Mouse (Mus musculus): ENCODE data around the gene Tsen2. TPM values are rescaled to one million over a fixed set of nuclear protein-coding genes. Genes with fewer than 3 reads are reported as not detected.

Gene Tsen2
- 2.9 and 3.0 TPM in 2 replicates for total RNA-seq (2015)
- 3.4 and 8.7 TPM in 2 replicates for total RNA-seq (2017)

- peak; percentile 96 for ATAC-seq (ENCODE audit: poor library complexity, severe bottlenecking)
Observed at GRCm38 (mm10) chr6:115544442-115544970, at the start of gene Tsen2. Tsen2 (plus strand) TSS chr6:115544664.

DNA sequence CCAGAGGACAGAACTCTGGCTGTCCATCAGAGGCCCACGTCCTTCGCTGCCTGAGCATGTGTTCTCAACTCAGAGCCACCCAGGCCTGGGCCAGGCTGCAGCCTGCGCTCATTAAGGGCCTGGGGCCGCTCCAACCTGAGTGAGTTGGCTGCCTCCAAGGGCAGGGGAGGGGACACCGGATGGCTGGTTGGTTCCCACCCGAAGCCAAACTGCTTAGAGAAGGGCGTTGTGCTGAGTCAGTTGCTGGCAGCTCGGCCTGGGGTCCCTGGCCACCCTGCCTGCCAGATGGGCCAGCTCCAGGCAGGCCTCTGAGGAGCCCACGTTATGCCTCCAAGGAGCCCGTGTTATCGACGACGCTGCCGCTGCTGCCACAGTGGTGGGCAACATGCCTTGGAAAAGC lies 44.9 kb upstream of the Tsen2 start:
- ATAC-seq (ENCODE audit: poor library complexity, severe bottlenecking): no peak

GRCm38 (mm10) chr6:115500234-115500633 lies 44.2 kb upstream of the Tsen2 start:
- no peak for ATAC-seq (ENCODE audit: poor library complexity, severe bottlenecking)

GRCm38 (mm10) chr6:115501131-115501530 lies 43.3 kb upstream of the Tsen2 start:
- no peak for ATAC-seq (ENCODE audit: poor library complexity, severe bottlenecking)

GRCm38 (mm10) chr6:115503038-115503437 lies 41.4 kb upstream of the Tsen2 start:
- ATAC-seq (ENCODE audit: poor library complexity, severe bottlenecking): no peak

- ATAC-seq (ENCODE audit: poor library complexity, severe bottlenecking): no peak
Observed at GRCm38 (mm10) chr6:115503549-115504159, 40.8 kb upstream of the Tsen2 start.

DNA sequence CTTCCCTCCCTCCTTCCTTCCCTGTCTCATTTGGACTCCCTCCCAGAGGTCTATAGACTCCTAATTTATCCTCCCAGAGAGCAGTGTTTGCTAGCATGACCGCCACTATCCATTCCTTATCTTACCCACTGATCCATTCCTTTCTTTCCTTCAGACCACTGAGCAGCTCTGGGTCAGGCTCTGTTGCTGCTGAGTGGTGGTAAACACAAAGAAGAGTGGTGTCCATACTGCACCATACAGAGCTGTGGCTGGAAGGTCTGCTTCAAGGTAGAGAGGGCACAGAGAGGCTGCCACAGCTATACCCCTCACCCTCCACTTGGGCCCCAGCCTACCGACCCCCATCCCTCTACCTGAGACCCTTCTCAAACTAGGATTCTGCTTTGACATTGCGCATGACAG lies 40.3 kb upstream of the Tsen2 start:
- ATAC-seq (ENCODE audit: poor library complexity, severe bottlenecking): no peak

DNA sequence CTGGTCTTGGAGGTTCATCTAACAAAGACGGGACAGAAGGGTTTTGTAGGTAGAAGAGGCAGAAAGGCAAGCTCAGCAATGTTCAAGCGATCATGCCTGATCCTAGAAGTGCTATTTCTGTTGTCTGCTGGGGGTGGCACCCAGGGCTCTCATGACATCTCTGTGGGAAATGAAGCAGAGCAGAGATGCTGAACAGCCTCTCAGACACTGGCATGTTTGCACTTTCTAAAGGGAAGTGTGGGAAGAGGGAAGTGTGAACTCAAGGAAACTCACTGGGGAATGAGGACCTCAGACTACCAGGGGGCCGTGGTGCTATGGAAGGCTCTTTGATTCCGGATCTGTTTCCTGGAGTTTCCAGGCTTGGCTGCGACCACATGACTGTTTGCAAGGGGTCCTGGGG lies 39.5 kb upstream of the Tsen2 start:
- ATAC-seq (ENCODE audit: poor library complexity, severe bottlenecking): peak; percentile 78

DNA sequence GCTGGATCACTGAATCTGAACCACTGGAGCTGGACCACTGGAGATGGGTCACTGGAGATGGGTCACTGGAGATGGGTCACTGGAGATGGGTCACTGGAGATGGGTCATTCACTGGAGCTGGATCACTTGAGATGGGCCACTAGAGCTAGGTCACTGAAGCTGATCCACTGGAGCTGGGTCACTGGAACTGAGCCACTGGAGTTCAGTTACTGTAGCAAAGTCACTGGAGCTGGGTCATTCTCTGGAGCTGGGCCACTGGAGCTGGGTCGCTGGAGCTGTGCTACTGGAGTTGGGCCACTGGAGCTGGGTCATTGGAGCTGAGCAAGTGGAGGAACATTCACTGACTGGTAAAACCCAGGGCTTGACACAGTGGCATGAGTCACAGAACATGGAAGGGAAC lies 38.0 kb upstream of the Tsen2 start:
- ATAC-seq (ENCODE audit: poor library complexity, severe bottlenecking): no peak

DNA sequence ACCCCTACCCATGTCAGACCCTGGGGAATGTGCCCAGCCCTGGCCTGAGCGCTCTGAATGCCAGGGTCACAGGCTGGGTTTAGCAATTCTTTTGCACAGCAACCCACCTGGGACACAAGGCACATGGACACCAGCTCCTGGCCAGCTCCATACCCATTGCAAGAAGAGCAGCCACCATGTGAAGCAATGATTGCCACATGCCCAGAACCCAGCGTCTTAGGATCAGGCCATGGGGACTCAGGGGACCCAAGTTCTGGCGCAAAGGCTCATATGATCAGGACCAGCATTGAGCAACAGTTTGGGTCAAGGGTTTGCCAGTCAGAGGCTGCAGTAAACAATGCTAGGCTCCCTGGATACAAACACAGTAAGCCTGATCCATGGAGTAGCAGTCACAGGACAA lies 33.0 kb upstream of the Tsen2 start:
- no peak for ATAC-seq (ENCODE audit: poor library complexity, severe bottlenecking)

- no peak for ATAC-seq (ENCODE audit: poor library complexity, severe bottlenecking)
Observed at GRCm38 (mm10) chr6:115513207-115513606, 31.3 kb upstream of the Tsen2 start.

GRCm38 (mm10) chr6:115517904-115518303 lies 26.6 kb upstream of the Tsen2 start:
- no peak for ATAC-seq (ENCODE audit: poor library complexity, severe bottlenecking)

DNA sequence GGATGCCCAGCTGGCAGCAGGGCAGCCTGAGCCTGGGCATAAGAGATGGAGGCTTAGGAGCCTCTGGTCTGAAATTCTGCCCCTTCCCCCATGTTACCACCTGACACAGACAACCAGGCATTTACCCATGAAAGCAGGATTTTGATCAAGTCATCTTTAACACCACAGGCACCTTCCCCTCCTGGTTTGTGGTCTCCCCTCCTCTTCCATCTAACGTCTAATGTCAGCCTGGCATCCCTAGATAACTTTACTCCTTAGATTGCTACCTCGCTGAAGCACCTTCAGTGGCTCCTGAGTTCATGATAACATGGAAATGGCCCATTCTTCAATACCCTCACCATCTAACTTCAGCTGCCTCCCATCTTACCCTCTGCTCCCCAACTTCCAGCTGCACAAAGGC lies 26.1 kb upstream of the Tsen2 start:
- no peak for ATAC-seq (ENCODE audit: poor library complexity, severe bottlenecking)

DNA sequence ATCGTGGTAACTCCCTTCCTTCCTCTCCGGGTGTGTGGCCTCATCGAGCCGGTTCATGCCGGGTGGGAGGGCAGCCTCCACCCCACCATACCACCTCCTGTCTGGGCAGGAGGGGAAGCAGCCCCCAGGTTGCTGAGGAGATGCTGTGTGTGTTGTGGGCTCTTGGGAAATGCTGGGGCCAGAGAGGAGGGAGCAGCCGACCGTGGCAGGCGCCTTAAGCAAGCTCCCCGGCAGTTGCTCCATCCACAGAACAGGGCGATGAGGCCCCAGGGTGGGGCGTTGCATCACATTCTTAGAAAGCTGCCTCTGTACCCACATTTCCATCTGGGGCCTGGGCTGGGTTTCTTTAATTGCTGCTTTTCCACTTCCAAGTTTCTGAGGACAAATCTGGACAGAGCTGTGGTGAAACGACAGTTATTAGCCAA lies 25.2 kb upstream of the Tsen2 start:
- peak; percentile 83 for ATAC-seq (ENCODE audit: poor library complexity, severe bottlenecking)

- no peak for ATAC-seq (ENCODE audit: poor library complexity, severe bottlenecking)
Observed at GRCm38 (mm10) chr6:115521923-115522322, 22.5 kb upstream of the Tsen2 start.

DNA sequence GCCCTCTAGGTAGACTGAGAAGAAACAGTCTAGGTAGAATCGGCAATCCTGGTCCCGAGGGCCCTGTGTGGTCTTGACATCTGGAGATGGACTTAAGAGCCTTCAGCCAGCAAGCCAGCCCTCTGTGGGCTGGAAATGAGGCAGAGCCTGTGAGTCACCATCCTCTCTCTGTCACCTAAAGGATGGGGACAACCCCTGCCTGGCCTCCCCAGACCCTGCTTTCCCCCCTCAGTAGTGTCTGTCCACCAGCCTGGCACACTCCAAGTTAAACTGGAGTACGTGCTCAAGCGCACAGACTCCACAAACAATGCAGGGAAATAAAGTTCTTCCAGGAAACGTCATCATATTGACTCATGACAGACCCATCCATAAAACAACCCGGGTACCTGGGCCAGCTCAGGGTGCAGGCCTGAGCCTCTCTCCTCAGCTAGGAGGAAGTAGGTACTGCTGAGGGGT lies 21.7 kb upstream of the Tsen2 start:
- peak; percentile 36 for ATAC-seq (ENCODE audit: poor library complexity, severe bottlenecking)

DNA sequence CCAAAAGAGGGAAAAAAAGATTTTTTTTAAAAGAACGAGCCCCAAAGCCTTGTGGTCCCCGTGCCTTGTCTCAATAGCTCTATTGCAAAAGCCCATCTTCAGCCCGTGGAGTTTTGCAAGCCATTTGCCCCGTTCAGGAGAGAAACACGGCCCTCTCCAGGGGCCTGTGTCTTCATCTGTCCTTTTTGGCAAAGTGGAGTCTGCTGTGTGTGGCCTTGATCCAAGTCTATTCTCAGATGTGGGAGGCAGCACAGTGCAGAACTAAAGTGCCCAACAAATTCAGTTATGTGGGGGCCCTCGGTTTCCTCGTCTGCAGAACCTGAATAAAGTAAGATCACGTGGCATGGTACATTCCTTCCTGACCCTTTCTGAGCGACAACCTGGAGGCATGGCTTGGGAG lies 21.3 kb upstream of the Tsen2 start:
- ATAC-seq (ENCODE audit: poor library complexity, severe bottlenecking): peak; percentile 5; the same call in 1 of the 2 replicates

- ATAC-seq (ENCODE audit: poor library complexity, severe bottlenecking): peak; percentile 30; the same call in 1 of the 2 replicates
Observed at GRCm38 (mm10) chr6:115524449-115524990, 19.9 kb upstream of the Tsen2 start.

DNA sequence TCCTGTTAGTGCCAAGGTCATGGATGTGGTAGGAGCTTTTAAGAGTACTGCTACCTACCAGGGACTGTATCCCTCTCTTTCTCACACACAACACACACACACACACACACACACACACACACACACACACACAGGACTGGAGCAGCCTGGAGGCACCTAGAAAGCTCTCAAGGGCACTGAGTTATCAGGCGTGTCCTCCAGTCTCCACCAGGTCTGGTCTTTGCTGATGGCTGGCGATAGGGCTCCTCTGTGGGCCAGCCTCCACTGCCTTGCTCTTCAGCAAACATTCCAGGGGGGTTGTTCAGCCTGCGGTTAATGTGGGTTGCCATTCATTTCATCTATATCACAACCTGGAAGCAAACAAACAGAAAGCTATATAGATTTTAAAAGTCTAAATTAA lies 17.0 kb upstream of the Tsen2 start:
- ATAC-seq (ENCODE audit: poor library complexity, severe bottlenecking): no peak

- no peak for ATAC-seq (ENCODE audit: poor library complexity, severe bottlenecking)
Observed at GRCm38 (mm10) chr6:115528372-115528771, 16.1 kb upstream of the Tsen2 start.

DNA sequence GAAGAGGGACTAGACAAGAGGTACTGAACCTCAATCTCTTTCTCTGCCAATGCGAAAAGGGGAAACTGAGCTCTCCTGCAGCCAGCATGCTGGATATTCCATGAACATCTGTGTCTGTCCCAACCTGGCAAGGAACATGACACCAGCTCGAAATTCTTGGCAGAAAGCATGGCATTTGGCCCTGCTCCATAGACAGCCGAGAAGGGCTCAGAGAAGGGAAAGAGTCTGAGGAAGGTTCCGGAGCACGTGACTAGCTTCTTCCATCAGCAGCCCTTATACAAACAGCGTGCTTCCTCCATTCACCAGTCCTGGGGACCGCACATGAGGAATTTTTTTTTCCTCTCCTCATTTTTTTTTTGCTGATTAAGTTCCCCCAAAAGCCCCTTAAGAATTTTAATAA lies 9.8 kb upstream of the Tsen2 start:
- ATAC-seq (ENCODE audit: poor library complexity, severe bottlenecking): no peak

DNA sequence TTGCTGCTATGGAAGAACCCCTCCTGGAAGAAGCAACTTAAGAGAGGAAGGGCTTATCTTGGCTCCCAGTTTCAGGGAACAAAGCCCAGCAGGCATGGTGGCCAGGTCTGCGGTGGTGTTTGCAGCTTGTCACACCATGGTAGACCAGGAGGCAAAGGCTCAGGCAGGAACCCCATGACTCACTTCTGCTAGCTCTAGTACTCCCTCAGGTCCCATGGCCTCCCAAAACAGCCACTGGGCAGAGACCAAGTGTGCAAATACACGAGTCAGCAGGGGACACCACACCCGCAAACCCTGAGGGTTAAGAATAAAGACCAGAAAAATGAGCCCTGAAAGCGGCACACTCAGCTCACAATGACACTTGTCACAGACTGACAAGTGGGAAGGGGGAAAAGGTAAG lies 8.3 kb upstream of the Tsen2 start:
- ATAC-seq (ENCODE audit: poor library complexity, severe bottlenecking): no peak
